Mouse (Mus musculus) embryo, embryonic 9.5 days (tissue): ENCODE results near the gene Prdx5.

ENCODE experiments used
- DNase-seq: peaks from one replicate; pipeline ENCODE4 v3.0.0-alpha.2; 2017; ENCODE audit errors: extremely low spot score

Gene Prdx5

GRCm38 (mm10) chr19:6892512-6892911, 17.4 kb downstream of the Prdx5 start:
- DNase-seq = no peak

- DNase-seq = no peak
Measured at GRCm38 (mm10) chr19:6877965-6878364, 31.9 kb downstream of the Prdx5 start.

- DNase-seq = no peak
Measured at GRCm38 (mm10) chr19:6876799-6877198, 33.1 kb downstream of the Prdx5 start.

GRCm38 (mm10) chr19:6875834-6876233, 34.1 kb downstream of the Prdx5 start:
- no peak for DNase-seq

GRCm38 (mm10) chr19:6874257-6874656, 35.6 kb downstream of the Prdx5 start:
- DNase-seq = no peak

- no peak for DNase-seq
Measured at GRCm38 (mm10) chr19:6872701-6873100, 37.2 kb downstream of the Prdx5 start.

GRCm38 (mm10) chr19:6871574-6872271, 38.2 kb downstream of the Prdx5 start:
- DNase-seq = peak; percentile 37

- no peak for DNase-seq
Measured at GRCm38 (mm10) chr19:6869355-6869754, 40.6 kb downstream of the Prdx5 start.

GRCm38 (mm10) chr19:6861451-6861850, 48.5 kb downstream of the Prdx5 start:
- DNase-seq = no peak

GRCm38 (mm10) chr19:6860706-6861105, 49.2 kb downstream of the Prdx5 start:
- no peak for DNase-seq

- no peak for DNase-seq
Measured at GRCm38 (mm10) chr19:6859971-6860370, 49.9 kb downstream of the Prdx5 start.

GRCm38 (mm10) chr19:6859032-6859651, 50.8 kb downstream of the Prdx5 start:
- no peak for DNase-seq

- no peak for DNase-seq
Measured at GRCm38 (mm10) chr19:6858031-6858430, 51.9 kb downstream of the Prdx5 start, which contains the start of gene Ccdc88b. Ccdc88b (minus strand) TSS chr19:6858211.

GRCm38 (mm10) chr19:6857391-6858005, 52.4 kb downstream of the Prdx5 start:
- no peak for DNase-seq

GRCm38 (mm10) chr19:6857003-6857360, 52.9 kb downstream of the Prdx5 start:
- DNase-seq = no peak
